Mouse (Mus musculus) kidney, adult 11 months (tissue): Measurements from ENCODE around the gene Eif6.
A peak's percentile ranks its signal among the peaks of the same experiment; 100 is the strongest.

Experiments
- DNase-seq: peaks from one replicate; pipeline ENCODE4 v3.0.0; 2022

The Eif6 gene

GRCm38 (mm10) chr2:155784534-155784933 is 42.2 kb downstream of the Eif6 start:
- no peak for DNase-seq

GRCm38 (mm10) chr2:155779506-155779905 is 47.2 kb downstream of the Eif6 start:
- no peak for DNase-seq

GRCm38 (mm10) chr2:155779066-155779465 is 47.7 kb downstream of the Eif6 start:
- DNase-seq, result no peak

- DNase-seq, result no peak
These were observed 48.7 kb downstream of the Eif6 start for GRCm38 (mm10) chr2:155778004-155778403.

- DNase-seq, result no peak
These were observed 49.1 kb downstream of the Eif6 start for GRCm38 (mm10) chr2:155777688-155777985.

GRCm38 (mm10) chr2:155776824-155777687 is 49.7 kb downstream of the Eif6 start:
- DNase-seq, result no peak

- DNase-seq, result peak; percentile 22
These were observed 51.0 kb downstream of the Eif6 start for GRCm38 (mm10) chr2:155775685-155776263.

- DNase-seq, result no peak
These were observed 51.6 kb downstream of the Eif6 start, which contains the start of gene Mmp24 for GRCm38 (mm10) chr2:155774927-155775684. Gene Mmp24 (plus strand): TSS chr2:155775342.

GRCm38 (mm10) chr2:155774261-155774926 is 52.3 kb downstream of the Eif6 start:
- DNase-seq, result no peak

GRCm38 (mm10) chr2:155773664-155774063 is 53.1 kb downstream of the Eif6 start:
- no peak for DNase-seq
